Mouse (Mus musculus): ENCODE measurements around the gene Clta. TPM values are rescaled to one million over a fixed set of nuclear protein-coding genes. Genes with fewer than 3 reads are reported as not detected.
A peak's percentile ranks its signal among the peaks of the same experiment; 100 is the strongest.

Clta gene
- total and polyA plus RNA-seq, 3 experiments = 301 to 454 (median 450) TPM

DNA sequence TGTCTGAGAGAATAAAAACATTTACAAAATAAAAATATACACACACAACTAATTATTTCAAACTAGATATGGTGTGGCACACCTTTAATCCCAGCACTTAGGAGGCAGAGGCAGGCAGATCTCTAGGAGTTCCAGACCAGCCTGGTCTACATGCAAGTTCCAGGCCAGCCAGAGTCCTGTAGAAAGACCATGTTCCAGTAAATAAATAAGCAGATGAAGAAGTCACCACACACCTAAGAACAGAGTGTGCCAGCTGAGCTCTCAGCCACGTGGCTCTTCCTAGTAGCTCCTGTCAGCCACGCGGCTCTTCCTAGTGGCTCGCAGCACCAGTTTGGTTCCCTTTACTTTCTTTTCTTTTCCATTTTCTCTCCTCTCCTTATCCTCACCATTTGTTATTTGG lies 65.2 kb downstream of the Clta start:
- H3K79me2 ChIP-seq (replicated peaks; ENCODE audit: control insufficient read depth, extremely low read depth, insufficient read depth, poor library complexity, severe bottlenecking) = peaks cover 17% of the 10 kb centered on the region
- peaks cover 4 to 7% of the 10 kb centered on the region in 2 experiments for H3K36me3 ChIP-seq (replicated peaks in 1 of 2; ENCODE audit: control insufficient read depth in 1 of 2, insufficient read depth in 1 of 2, low read length in 1 of 2)
- DNase-seq (ENCODE audit: extremely low read depth) = no peak
- H3K27ac ChIP-seq (ENCODE audit: insufficient read depth, low read depth) = no peak overlapping the region
- dilution Hi-C loops (cut with MboI; ENCODE audit: extremely low pct_ligation_motif_present, extremely low pct_unique_long_range_greater_than_20kb, low sequenced_read_pairs) (no loop called here), in situ Hi-C loops (cut with MboI; ENCODE audit: low pct_ligation_motif_present, low pct_unique_long_range_greater_than_20kb, low sequenced_read_pairs) (no loop called here)
- TF ChIP-seq MXI1 (IDR thresholded peaks at IDR 0.05; ENCODE audit: low read depth, low read length) = no peak
- no peak for TF ChIP-seq PAX5 (IDR thresholded peaks at IDR 0.05; ENCODE audit: low read length)
- no peak for TF ChIP-seq KAT2A (IDR thresholded peaks at IDR 0.05; ENCODE audit: insufficient replicate concordance, low read length)
- no peak for TF ChIP-seq SMC3 (IDR thresholded peaks at IDR 0.05; ENCODE audit: low read depth, low read length)
- TF ChIP-seq USF1 (IDR thresholded peaks at IDR 0.05; ENCODE audit: low read depth, low read length) = no peak
- H3K4me1 ChIP-seq (ENCODE audit: control insufficient read depth in 1 of 2, insufficient read depth in 2 of 2) = peaks cover 5 to 43% of the 10 kb centered on the region in 2 experiments
- no peaks in the 10 kb centered on the region for H3K27me3 ChIP-seq (replicated peaks)
- H3K4me2 ChIP-seq (ENCODE audit: insufficient read depth, low read depth, poor library complexity, severe bottlenecking) = no peak overlapping the region
- H3K4me3 ChIP-seq (replicated peaks in 1 of 3; ENCODE audit: low read depth in 2 of 3, low read length in 2 of 3, poor library complexity in 1 of 3) = no peak overlapping the region
- H3K9me3 ChIP-seq (replicated peaks; ENCODE audit: low read length) = no peaks in the 10 kb centered on the region
- H3K9ac ChIP-seq (ENCODE audit: insufficient read depth, low read depth) = no peak overlapping the region

DNA sequence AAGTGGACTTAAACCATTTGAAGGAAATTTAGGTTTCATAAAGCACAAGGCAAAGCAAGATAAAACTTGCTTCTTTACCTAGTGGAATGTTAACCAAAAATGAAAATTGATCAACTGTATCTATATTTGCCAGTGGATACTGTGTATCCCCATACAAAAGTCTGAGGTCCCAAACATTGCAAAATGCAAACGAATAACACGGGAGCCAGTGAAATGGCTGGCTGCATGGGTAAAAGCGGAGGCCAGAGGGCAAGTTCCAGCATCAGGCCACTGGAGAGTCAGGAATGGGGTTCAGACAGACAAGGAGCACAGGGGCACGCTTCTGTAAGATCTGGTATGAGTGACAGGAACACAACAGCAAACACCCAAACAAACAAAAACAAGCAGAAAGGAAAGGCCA lies 66.4 kb downstream of the Clta start:
- H3K4me1 ChIP-seq (ENCODE audit: control insufficient read depth in 1 of 2, insufficient read depth in 2 of 2) = peaks cover 5 to 45% of the 10 kb centered on the region in 2 experiments
- in situ Hi-C loops (cut with MboI; ENCODE audit: low pct_ligation_motif_present, low pct_unique_long_range_greater_than_20kb, low sequenced_read_pairs) (loop anchor here (5.0 to 10.0 kb wide), 2 partner anchors 37 to 94 kb away; no protein-coding TSS in a partner anchor), dilution Hi-C loops (cut with MboI; ENCODE audit: extremely low pct_ligation_motif_present, extremely low pct_unique_long_range_greater_than_20kb, low sequenced_read_pairs) (no loop called here)
- H3K4me3 ChIP-seq (replicated peaks in 1 of 3; ENCODE audit: low read depth in 2 of 3, low read length in 2 of 3, poor library complexity in 1 of 3) = no peak overlapping the region
- H3K36me3 ChIP-seq (replicated peaks in 1 of 2; ENCODE audit: control insufficient read depth in 1 of 2, insufficient read depth in 1 of 2, low read length in 1 of 2) = peaks cover 4 to 7% of the 10 kb centered on the region in 2 experiments
- no peaks in the 10 kb centered on the region for H3K27me3 ChIP-seq (replicated peaks)
- no peak overlapping the region for H3K27ac ChIP-seq (ENCODE audit: insufficient read depth, low read depth)
- H3K9me3 ChIP-seq (replicated peaks; ENCODE audit: low read length) = no peaks in the 10 kb centered on the region
- H3K9ac ChIP-seq (ENCODE audit: insufficient read depth, low read depth) = no peak overlapping the region
- H3K79me2 ChIP-seq (replicated peaks; ENCODE audit: control insufficient read depth, extremely low read depth, insufficient read depth, poor library complexity, severe bottlenecking) = peaks cover 17% of the 10 kb centered on the region
- TF ChIP-seq IRF4 (IDR thresholded peaks at IDR 0.05; ENCODE audit: low read depth, low read length) (no peak), TBP (conservative IDR thresholded peaks at IDR 0.05; ENCODE audit: low read depth, low read length) (no peak), POLR2A (IDR thresholded peaks at IDR 0.05; ENCODE audit: low read depth, low read length) (no peak), ETS1 (conservative IDR thresholded peaks at IDR 0.05; ENCODE audit: low read depth, low read length) (no peak), ZMIZ1 (IDR thresholded peaks at IDR 0.05; ENCODE audit: low read depth, low read length) (no peak), ELF1 (IDR thresholded peaks at IDR 0.05; ENCODE audit: low read depth, low read length) (no peak), NRF1 (IDR thresholded peaks at IDR 0.05; ENCODE audit: low read depth, low read length) (no peak)
- DNase-seq (ENCODE audit: extremely low read depth) = no peak
- peak overlapping the region; percentile 54 for H3K4me2 ChIP-seq (ENCODE audit: insufficient read depth, low read depth, poor library complexity, severe bottlenecking)

DNA sequence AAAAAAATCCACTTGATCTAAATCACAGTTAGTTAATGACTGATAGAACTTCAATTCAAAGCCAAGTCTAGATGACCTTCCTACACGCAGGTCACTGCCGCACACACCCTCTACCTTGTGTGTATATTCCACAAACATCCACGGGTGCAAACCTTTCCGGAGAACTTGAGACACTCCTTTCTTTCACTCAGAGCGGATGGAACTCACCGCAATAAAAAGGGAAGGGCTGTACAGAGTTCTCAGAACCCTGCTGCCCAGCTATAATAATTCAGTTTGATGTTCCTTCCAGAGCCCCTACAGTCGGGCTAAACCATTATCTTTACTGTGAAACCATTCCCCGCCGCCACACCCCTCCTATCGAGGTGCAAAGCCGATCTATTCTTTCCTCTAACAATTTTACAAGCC lies 67.5 kb downstream of the Clta start:
- dilution Hi-C loops (cut with MboI; ENCODE audit: extremely low pct_ligation_motif_present, extremely low pct_unique_long_range_greater_than_20kb, low sequenced_read_pairs) = no loop called here
- peak overlapping the region; percentile 54 for H3K4me2 ChIP-seq (ENCODE audit: insufficient read depth, low read depth, poor library complexity, severe bottlenecking)
- H3K9ac ChIP-seq (ENCODE audit: insufficient read depth, low read depth) = peak overlapping the region; percentile 83
- peaks cover 17% of the 10 kb centered on the region for H3K79me2 ChIP-seq (replicated peaks; ENCODE audit: control insufficient read depth, extremely low read depth, insufficient read depth, poor library complexity, severe bottlenecking)
- no peaks in the 10 kb centered on the region for H3K36me3 ChIP-seq (replicated peaks in 1 of 2; ENCODE audit: control insufficient read depth in 1 of 2, insufficient read depth in 1 of 2, low read length in 1 of 2)
- H3K27me3 ChIP-seq (replicated peaks) = no peaks in the 10 kb centered on the region
- peak; percentile 15 for DNase-seq (ENCODE audit: extremely low read depth)
- in situ Hi-C loops (cut with MboI; ENCODE audit: low pct_ligation_motif_present, low pct_unique_long_range_greater_than_20kb, low sequenced_read_pairs) = loop anchor here (5.0 to 10.0 kb wide), 2 partner anchors 36 to 93 kb away; no protein-coding TSS in a partner anchor
- no peak overlapping the region for H3K27ac ChIP-seq (ENCODE audit: insufficient read depth, low read depth)
- peaks cover 5 to 38% of the 10 kb centered on the region in 2 experiments for H3K4me1 ChIP-seq (ENCODE audit: control insufficient read depth in 1 of 2, insufficient read depth in 2 of 2)
- TF ChIP-seq MEF2A (IDR thresholded peaks at IDR 0.05; ENCODE audit: borderline replicate concordance, low read depth, low read length) (no peak), ZMIZ1 (IDR thresholded peaks at IDR 0.05; ENCODE audit: low read depth, low read length) (no peak), E2F4 (IDR thresholded peaks at IDR 0.05; ENCODE audit: insufficient replicate concordance, low read depth, low read length) (no peak), ZC3H11A (IDR thresholded peaks at IDR 0.05; ENCODE audit: low read depth, low read length) (no peak), ELF1 (IDR thresholded peaks at IDR 0.05; ENCODE audit: low read depth, low read length) (no peak), PAX5 (IDR thresholded peaks at IDR 0.05; ENCODE audit: low read length) (no peak), MAX (IDR thresholded peaks at IDR 0.05; ENCODE audit: low read length) (no peak), BHLHE40 (IDR thresholded peaks at IDR 0.05; ENCODE audit: low read depth, low read length) (no peak), SIN3A (IDR thresholded peaks at IDR 0.05; ENCODE audit: low read length) (no peak), MAZ (IDR thresholded peaks at IDR 0.05; ENCODE audit: low read depth, low read length) (no peak), MAFK (IDR thresholded peaks at IDR 0.05; ENCODE audit: insufficient replicate concordance, low read length) (no peak), TCF12 (IDR thresholded peaks at IDR 0.05; ENCODE audit: low read depth, low read length) (no peak), USF2 (conservative IDR thresholded peaks at IDR 0.05; ENCODE audit: low read depth, low read length) (no peak), HCFC1 (IDR thresholded peaks at IDR 0.05; ENCODE audit: low read depth, low read length) (no peak), IRF4 (IDR thresholded peaks at IDR 0.05; ENCODE audit: low read depth, low read length) (no peak), ZKSCAN1 (IDR thresholded peaks at IDR 0.05; ENCODE audit: borderline replicate concordance, low read depth, low read length) (no peak), SMC3 (IDR thresholded peaks at IDR 0.05; ENCODE audit: low read depth, low read length) (no peak), ZNF384 (IDR thresholded peaks at IDR 0.05; ENCODE audit: low read depth, low read length) (no peak)
- peak overlapping the region; percentile 73 to 99 (median 87) for H3K4me3 ChIP-seq (replicated peaks in 1 of 3; ENCODE audit: low read depth in 2 of 3, low read length in 2 of 3, poor library complexity in 1 of 3)
- no peaks in the 10 kb centered on the region for H3K9me3 ChIP-seq (replicated peaks; ENCODE audit: low read length)

Measured in CH12.LX (cell line).